Mouse (Mus musculus) stomach, embryonic 14.5 days (tissue): Measurements from ENCODE around the gene Txnrd2. TPM values are rescaled to one million over a fixed set of nuclear protein-coding genes. Genes with fewer than 3 reads are reported as not detected.

Experiments
- ATAC-seq: fragments of 200-750 bp; cut with Nextera tagmentation; 2 replicates; pipeline ENCODE4 v1.8.0; 2017; ENCODE audit warnings: low read depth, moderate TSS enrichment; ENCODE audit not compliant: insufficient number of reproducible peaks, insufficient read depth, low FRiP score
- H3K27ac ChIP-seq: fragments of 300-500 bp; sonication (generic); 2 replicates; pipeline ENCODE4 v1.5.1; 2014; ENCODE audit warnings: mild to moderate bottlenecking, low read length, moderate library complexity, mixed read lengths
- H3K27me3 ChIP-seq: fragments of 300-500 bp; sonication (generic); 2 replicates; pipeline ENCODE4 v1.6.1; 2014; ENCODE audit warnings: low read length, control low read depth, mixed read lengths; ENCODE audit not compliant: control insufficient read depth, insufficient read depth
- H3K36me3 ChIP-seq: fragments of 300-500 bp; sonication (generic); 2 replicates; pipeline ENCODE4 v1.6.1; 2014; ENCODE audit warnings: mild to moderate bottlenecking, control low read depth, low read length, moderate library complexity, mixed read lengths; ENCODE audit not compliant: control insufficient read depth, insufficient read depth
- H3K4me1 ChIP-seq: fragments of 300-500 bp; sonication (generic); 2 replicates; pipeline ENCODE4 v1.6.1; 2014; ENCODE audit warnings: low read length, control low read depth, mixed read lengths; ENCODE audit not compliant: control insufficient read depth, insufficient read depth
- H3K4me2 ChIP-seq: fragments of 300-500 bp; sonication (generic); replicated peaks from 2 replicates; pipeline ENCODE4 v1.6.1; 2014; ENCODE audit warnings: low read depth, low read length, control low read depth
- H3K4me3 ChIP-seq: fragments of 300-500 bp; sonication (generic); 2 replicates; pipeline ENCODE4 v1.5.1; 2014; ENCODE audit warnings: low read depth, low read length, control low read depth
- H3K9ac ChIP-seq: fragments of 300-500 bp; sonication (generic); replicated peaks from 2 replicates; pipeline ENCODE4 v1.6.1; 2014; ENCODE audit warnings: low read depth, mild to moderate bottlenecking, control low read depth, low read length, moderate library complexity, mixed read lengths
- H3K9me3 ChIP-seq: fragments of 300-500 bp; sonication (generic); 2 replicates; pipeline ENCODE4 v1.6.1; 2016; ENCODE audit warnings: low read depth, low read length, control low read depth; ENCODE audit not compliant: control insufficient read depth
- WGBS: fragments of 180-500 bp; shearing (Covaris S2); extraction: QIAGEN DNeasy Blood & Tissue Kit; methylation state at CpG from one replicate; pipeline ENCODE4 v1.1.7; 2014; 5-methylcytosine and 5-hydroxymethylcytosine counted together
- polyA plus RNA-seq: library from polyadenylated mRNA; unstranded; fragments of >200 nt; fragmentation: Nextera tagmentation; extraction: Ambion mirVana; gene quantifications from 2 replicates; pipeline ENCODE4 v1.2.1, GENCODE M21; 2014

Gene Txnrd2
- polyA plus RNA-seq, 1 experiment from 2014 or later: 18.8 TPM

DNA sequence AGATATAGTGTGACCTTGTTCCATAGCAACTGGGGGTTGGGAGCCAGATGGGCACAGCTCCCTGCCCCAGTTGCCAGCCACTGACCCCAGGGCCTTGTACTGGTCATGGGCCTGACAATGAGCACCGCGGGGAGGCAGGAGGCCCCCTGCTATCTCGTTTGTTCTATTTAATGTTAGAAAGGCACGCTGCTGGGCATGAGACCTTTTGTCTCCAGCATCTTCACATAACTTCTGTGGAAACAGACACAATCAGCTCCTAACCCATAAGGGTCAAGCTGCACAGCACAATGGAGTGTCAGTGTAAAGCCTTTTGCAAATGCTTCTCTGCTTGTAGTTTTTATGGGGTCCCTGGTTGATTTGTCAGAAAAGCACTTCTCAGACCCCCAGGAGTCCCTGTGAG, 58.2 kb downstream of the Txnrd2 start:
- Histone ChIP-seq H3K4me2 (no peak overlapping the region), H3K4me1 (no peaks in the 10 kb centered on the region), H3K4me3 (no peak overlapping the region), H3K9ac (no peak overlapping the region), H3K9me3 (no peaks in the 10 kb centered on the region), H3K27ac (no peak overlapping the region), H3K36me3 (no peaks in the 10 kb centered on the region), H3K27me3 (no peaks in the 10 kb centered on the region)
- ATAC-seq: no peak
- 47% methylated on average over 4 of the region's 4 CpGs for WGBS

DNA sequence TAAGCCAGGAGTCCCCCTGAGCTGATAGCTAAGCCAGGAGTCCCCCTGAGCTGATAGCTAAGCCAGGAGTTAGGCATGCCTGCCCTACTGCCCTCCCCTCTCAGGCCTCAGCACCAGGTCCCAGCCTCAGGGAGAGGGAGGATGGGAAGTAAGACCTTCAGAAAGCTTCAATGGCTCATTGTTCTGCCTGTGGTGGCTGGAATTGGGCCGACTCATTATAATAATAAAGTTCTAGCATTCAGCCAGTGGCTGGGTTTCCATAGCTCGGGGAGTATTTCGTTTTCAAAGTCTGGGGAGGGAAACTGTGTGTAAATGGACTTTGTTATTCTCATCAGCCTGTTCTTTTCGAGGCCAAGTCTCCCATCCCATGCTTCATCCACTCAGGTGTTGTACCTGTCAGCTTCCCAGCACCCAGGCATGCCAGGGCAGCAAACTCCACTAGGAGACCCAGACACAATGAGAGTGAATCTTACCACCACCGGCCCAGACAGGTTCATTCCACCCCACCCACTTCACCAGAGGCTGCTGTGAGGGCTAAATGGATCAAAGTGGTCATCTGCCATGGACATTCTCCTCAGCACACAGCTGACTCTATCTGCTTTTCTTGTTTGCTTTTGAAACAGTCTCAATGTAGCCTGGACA, 58.7 kb downstream of the Txnrd2 start:
- Histone ChIP-seq H3K4me1 (no peaks in the 10 kb centered on the region), H3K4me3 (no peak overlapping the region), H3K9me3 (no peaks in the 10 kb centered on the region), H3K27ac (no peak overlapping the region), H3K4me2 (no peak overlapping the region), H3K36me3 (no peaks in the 10 kb centered on the region), H3K27me3 (no peaks in the 10 kb centered on the region), H3K9ac (no peak overlapping the region)
- ATAC-seq: no peak
- 65% methylated on average over 5 of the region's 5 CpGs for WGBS

DNA sequence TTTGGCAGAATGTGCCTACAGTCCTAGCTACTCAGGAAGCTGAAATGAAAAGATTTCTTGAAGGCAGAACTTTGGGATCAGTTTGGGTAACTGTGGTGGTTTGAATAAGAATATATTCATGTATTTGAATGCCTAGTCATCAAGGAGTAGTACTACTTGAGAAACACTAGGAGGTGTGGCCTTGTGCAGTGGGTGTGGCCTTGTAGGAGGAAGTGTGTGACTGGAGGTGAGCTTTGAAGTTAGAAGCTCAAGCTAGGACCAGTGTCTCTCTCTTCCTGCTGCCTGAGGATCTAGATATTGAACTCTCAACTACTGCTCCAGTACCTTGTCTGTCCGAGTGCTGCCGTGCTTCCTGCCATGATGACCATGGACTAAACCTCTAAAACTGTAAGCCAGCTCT, 59.9 kb downstream of the Txnrd2 start:
- H3K27ac ChIP-seq: no peak overlapping the region
- no peak overlapping the region for H3K4me2 ChIP-seq
- H3K9ac ChIP-seq: no peak overlapping the region
- H3K27me3 ChIP-seq: no peaks in the 10 kb centered on the region
- H3K4me1 ChIP-seq: no peaks in the 10 kb centered on the region
- H3K9me3 ChIP-seq: no peaks in the 10 kb centered on the region
- no peak for ATAC-seq
- H3K4me3 ChIP-seq: no peak overlapping the region
- 89% methylated on average over 2 of the region's 2 CpGs for WGBS
- no peaks in the 10 kb centered on the region for H3K36me3 ChIP-seq

DNA sequence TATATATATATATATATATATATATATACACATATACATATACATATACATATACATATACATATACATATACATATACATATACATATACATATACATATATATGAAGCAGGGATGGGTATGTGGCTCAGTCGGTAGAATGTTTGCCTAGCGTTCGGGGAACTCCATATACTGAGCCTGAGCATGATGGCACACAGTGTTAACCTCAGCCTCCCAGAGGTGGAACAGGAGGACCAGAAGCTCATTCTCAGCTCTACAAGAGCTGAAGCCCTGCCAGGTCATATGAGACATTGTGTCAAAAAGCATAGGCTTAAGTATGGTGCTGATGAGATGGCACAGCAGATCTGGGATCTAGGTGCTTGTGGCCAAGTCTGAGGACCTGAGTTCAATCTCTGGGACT, 64.1 kb downstream of the Txnrd2 start:
- Histone ChIP-seq H3K9ac (no peak overlapping the region), H3K9me3 (no peaks in the 10 kb centered on the region), H3K27ac (no peak overlapping the region), H3K36me3 (no peaks in the 10 kb centered on the region), H3K4me1 (no peaks in the 10 kb centered on the region), H3K4me3 (no peak overlapping the region), H3K27me3 (no peaks in the 10 kb centered on the region), H3K4me2 (no peak overlapping the region)
- WGBS: 85% methylated on average over 3 of the region's 3 CpGs
- no peak for ATAC-seq

DNA sequence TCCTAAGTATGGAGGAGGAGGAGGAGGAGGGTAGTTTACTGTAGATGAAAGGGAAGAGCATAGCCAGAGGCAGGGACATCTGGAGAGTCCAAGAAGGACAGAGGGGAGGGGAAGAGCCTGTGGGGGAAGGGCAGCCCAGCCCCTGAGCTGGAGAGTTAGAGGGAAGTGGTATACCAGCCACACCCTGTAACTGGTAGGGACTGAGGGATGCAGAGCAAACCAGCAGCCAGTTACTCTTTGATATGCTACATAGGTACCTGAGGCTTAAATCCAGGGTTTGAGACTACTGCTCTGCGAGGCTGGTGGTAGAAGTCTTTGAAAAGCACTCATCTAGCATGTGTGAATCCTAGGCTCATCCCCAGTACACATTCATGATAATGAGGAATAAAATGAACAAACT, 64.7 kb downstream of the Txnrd2 start:
- Histone ChIP-seq H3K36me3 (no peaks in the 10 kb centered on the region), H3K4me3 (no peak overlapping the region), H3K4me1 (no peaks in the 10 kb centered on the region), H3K9me3 (no peaks in the 10 kb centered on the region), H3K27me3 (no peaks in the 10 kb centered on the region), H3K9ac (no peak overlapping the region), H3K4me2 (no peak overlapping the region), H3K27ac (no peak overlapping the region)
- no peak for ATAC-seq
- 61% methylated on average over 1 of the region's 1 CpGs for WGBS

DNA sequence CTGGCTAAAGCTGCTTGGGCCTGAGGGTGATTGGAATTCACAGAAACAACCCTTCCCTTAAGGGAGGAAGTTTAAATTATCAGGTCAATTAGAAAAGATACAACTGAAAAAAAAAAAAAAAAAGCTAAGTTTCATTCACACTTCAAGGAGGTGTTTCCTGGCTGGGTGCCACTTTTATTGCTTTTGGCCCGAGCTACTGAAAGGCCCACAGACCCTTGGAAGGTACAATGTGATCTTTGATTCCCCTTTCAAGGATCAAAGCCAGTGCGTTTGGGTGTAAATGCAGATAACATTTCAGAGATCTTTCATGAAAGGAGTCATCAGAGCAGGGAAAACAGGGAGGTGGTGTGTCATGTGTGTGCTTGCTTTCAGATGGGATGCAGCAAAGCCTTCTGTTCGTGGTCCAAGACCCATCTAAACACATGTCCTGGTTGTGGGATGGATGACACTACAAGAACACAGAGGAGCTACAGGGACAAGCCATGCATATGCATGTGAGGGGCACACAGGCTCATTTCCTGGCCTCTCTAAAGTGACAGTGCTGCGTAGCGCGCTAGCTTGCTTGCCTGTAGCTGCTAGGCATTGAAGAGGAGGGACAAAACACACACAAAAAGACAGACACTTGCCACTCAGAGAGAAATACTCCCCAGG, 71.8 kb downstream of the Txnrd2 start:
- H3K27me3 ChIP-seq: no peaks in the 10 kb centered on the region
- peak overlapping the region; percentile 73 for H3K4me3 ChIP-seq
- H3K9ac ChIP-seq: peak overlapping the region; percentile 57
- H3K4me2 ChIP-seq: peak overlapping the region; percentile 87
- peak; percentile 50; the same call in 1 of the 2 replicates for ATAC-seq
- 12% methylated on average over 6 of the region's 6 CpGs for WGBS
- H3K27ac ChIP-seq: peak overlapping the region; percentile 82
- no peaks in the 10 kb centered on the region for H3K9me3 ChIP-seq
- peaks cover 13% of the 10 kb centered on the region; the same call in 1 of the 2 replicates for H3K36me3 ChIP-seq
- peaks cover 15% of the 10 kb centered on the region for H3K4me1 ChIP-seq

DNA sequence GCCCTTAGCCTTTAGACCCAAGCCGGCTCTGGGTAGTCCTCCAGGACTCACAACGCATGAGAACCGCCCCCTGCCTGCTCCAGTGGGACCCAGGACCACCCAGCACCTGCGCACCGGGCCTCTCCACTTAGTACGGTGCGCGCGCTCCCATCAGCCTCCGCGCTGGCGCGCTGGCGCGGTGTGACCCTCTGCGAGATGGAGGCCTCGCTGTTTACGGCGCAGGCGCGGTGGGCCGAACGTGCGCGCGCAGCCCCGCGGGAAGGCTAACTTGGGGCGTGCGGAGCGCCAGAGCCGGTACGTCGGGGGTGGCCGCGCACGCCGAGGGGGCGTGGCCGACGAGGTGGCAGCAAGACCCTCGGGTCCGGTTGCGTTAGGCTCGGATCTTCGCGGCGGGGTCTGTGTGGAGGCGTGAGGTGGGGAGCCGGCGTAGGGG, 72.4 kb downstream of the Txnrd2 start, which contains the start of the genes Gnb1l and Rtl10:
Gnb1l (plus strand) TSS at position 156 of the 433 bp plus-strand sequence.
Rtl10 (plus strand) TSS at position 344 of the 433 bp plus-strand sequence.
- H3K27ac ChIP-seq: peak within 1 kb of the TSS; percentile 82
- peak within 1 kb of the TSS; percentile 73 for H3K4me3 ChIP-seq
- H3K27me3 ChIP-seq: no peaks in the 10 kb centered on the region
- peaks cover 15% of the 10 kb centered on the region for H3K4me1 ChIP-seq
- peaks cover 13% of the 10 kb centered on the region; the same call in 1 of the 2 replicates for H3K36me3 ChIP-seq
- ATAC-seq: peak; percentile 97
- H3K9ac ChIP-seq: peak within 1 kb of the TSS; percentile 57
- peak within 1 kb of the TSS; percentile 87 for H3K4me2 ChIP-seq
- H3K9me3 ChIP-seq: no peaks in the 10 kb centered on the region
- WGBS: under 1% methylated on average over 51 of the region's 51 CpGs

DNA sequence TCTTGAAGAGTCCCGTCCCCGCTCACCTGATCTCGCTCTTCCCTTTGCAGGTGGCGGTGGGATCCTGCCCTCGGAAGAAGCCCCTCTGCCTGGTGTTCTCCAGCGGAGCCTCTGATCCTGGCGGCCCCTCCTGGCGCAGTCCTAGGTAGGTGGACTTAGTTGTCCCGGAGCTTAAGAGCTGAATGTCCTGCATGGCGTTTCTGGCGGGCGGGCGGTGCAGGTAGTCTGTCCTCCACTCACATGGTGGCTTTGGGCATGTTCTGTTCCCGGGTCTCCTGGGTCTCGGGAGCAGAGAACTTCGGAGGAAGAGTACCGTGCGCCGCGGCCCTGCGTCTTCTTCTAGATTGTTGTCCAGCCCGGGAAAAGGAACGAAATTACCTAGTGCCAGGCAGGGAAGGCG, 72.8 kb downstream of the Txnrd2 start:
- H3K27ac ChIP-seq: no peak overlapping the region
- under 1% methylated on average over 24 of the region's 24 CpGs for whole genome bisulfite sequencing
- no peak; the same call in 1 of the 2 replicates for ATAC-seq

More for the DNA sequence above, 72.8 kb downstream of the Txnrd2 start:
- Histone ChIP-seq H3K4me1 (peaks cover 15% of the 10 kb centered on the region), H3K9ac (peak overlapping the region; percentile 57), H3K27me3 (no peaks in the 10 kb centered on the region), H3K4me2 (peak overlapping the region; percentile 87), H3K9me3 (no peaks in the 10 kb centered on the region), H3K36me3 (peaks cover 13% of the 10 kb centered on the region; the same call in 1 of the 2 replicates), H3K4me3 (peak overlapping the region; percentile 73)
